8 mouse cellular contexts compared by ENCODE assay signal in the genomic region with DNA sequence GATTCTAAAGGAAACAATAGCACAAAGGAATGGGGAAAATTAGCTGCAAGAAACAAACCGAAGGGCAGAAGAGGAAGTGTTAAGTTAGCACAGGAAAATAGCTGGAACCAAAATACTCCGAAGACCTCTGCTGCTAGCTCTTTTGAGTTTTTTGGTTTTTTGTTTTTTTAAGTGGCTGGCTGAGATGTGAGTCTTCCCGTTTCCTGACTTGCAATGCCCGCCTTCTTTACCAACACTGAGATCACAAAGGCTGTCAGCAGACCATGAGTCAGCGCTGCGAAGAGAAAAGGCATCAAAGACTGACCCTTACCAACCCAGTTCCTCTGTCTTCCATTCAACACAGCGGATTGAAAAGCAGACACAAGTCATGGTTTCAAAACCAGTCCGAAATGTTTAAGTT. TPM values are rescaled to one million over a fixed set of nuclear protein-coding genes. Genes with fewer than 3 reads are reported as not detected.
DNase-seq lines count a peak whose midpoint lies in the region; ATAC-seq and TF ChIP-seq lines count a peak whose summit lies in the region.

No protein-coding gene starts in this region.

- no peak for ATAC-seq in liver, embryonic 12.5 days

- DNase-seq in gastrocnemius, adult 2 months, result no peak
- no peak for DNase-seq in gastrocnemius, adult 8-10 months (ENCODE audit: low spot score in 2 of 2)
- peak; percentile 48 to 53 for DNase-seq in B cell, adult 2 months
- peak; percentile 57 for DNase-seq in embryo, embryonic 10 days (ENCODE audit: low spot score)
- DNase-seq in telencephalon, adult 2 months (ENCODE audit: low read depth, low spot score), result peak; percentile 26
- no peak for DNase-seq in cerebellum, adult 18-20 months
- DNase-seq in thymus, postnatal 10 days (ENCODE audit: low spot score in 2 of 2), result no peak

- no peak overlapping the region for H3K4me3 ChIP-seq in gastrocnemius, adult 2 months
- H3K4me3 ChIP-seq in liver, embryonic 12.5 days, result no peak overlapping the region

- peak overlapping the region; percentile 40; the same call in 1 of the 2 replicates for H3K27ac ChIP-seq in gastrocnemius, adult 2 months
- peak overlapping the region; percentile 50 for H3K27ac ChIP-seq in liver, embryonic 12.5 days

- 17% methylated on average over 8 of the region's 8 CpGs for WGBS in liver, embryonic 12.5 days (ENCODE audit: insufficient replicate concordance)

- no peaks in the 10 kb centered on the region for H3K36me3 ChIP-seq in liver, embryonic 12.5 days

- peaks cover 18% of the 10 kb centered on the region for H3K4me1 ChIP-seq in liver, embryonic 12.5 days

- H3K27me3 ChIP-seq in liver, embryonic 12.5 days (replicated peaks), result no peaks in the 10 kb centered on the region

- H3K9me3 ChIP-seq in liver, embryonic 12.5 days (replicated peaks), result no peaks in the 10 kb centered on the region

- no peak overlapping the region for H3K9ac ChIP-seq in liver, embryonic 12.5 days

- no peak for TF ChIP-seq CTCF in gastrocnemius, adult 2 months (IDR thresholded peaks at IDR 0.05)

- intact Hi-C loops in gastrocnemius, adult 2 months (cut with DNase I), result no loop called here

- 0 out of 2 replicates have a peak overlapping the region, but pooled peaks have one; percentile 14 for H3K4me2 ChIP-seq in liver, embryonic 12.5 days

RNA-seq across cellular contexts. Expression of gene S1pr1, which starts 25.5 kb away (rescaled TPM):
- 10 to 100 TPM; 16.9 to 34.1 TPM for total RNA-seq in gastrocnemius, adult 2 months (2021)
- total RNA-seq in gastrocnemius, adult 8-10 months (2022), result 10 to 100 TPM; 10.6 to 15.0 (median 13.7) TPM
- 10.0 and 10.5 TPM in 2 replicates for polyA plus RNA-seq in liver, embryonic 12.5 days (2016; fragmentation: Nextera tagmentation; extraction: Ambion mirVana)

Comparison
In these comparisons a context has a peak if more than half of its experiments do, and no peak if none do; other contexts are left out.
1. DNase-seq: peak in B cell, adult 2 months (2 of 2), embryo, embryonic 10 days (single experiment) and telencephalon, adult 2 months (single experiment); none in gastrocnemius, adult 2 months (single experiment), gastrocnemius, adult 8-10 months (0 of 2), cerebellum, adult 18-20 months (0 of 2) and thymus, postnatal 10 days (0 of 2).